Comparison of ENCODE assay signal across 1 mouse cellular context in genomic region chr7:19604606-19605214, GRCm38 (mm10).
A peak's percentile ranks its signal among the peaks of the same experiment; 100 is the strongest.
TF ChIP-seq lines count a peak whose summit lies in the region.

No protein-coding gene starts in this region.

TF ChIP-seq in MEL, 35 proteins besides CTCF, POLR2A, EP300 and RAD21:
- TF ChIP-seq TBP (IDR thresholded peaks at IDR 0.05; ENCODE audit: low read depth, low read length) = peak; percentile 95
- peak; percentile 22; the same call in 1 of the 2 replicates for TF ChIP-seq ZMIZ1 (IDR thresholded peaks at IDR 0.05; ENCODE audit: low read depth, low read length)
- TF ChIP-seq E2F4 (IDR thresholded peaks at IDR 0.05; ENCODE audit: borderline replicate concordance, low read depth, low read length) = peak; percentile 10; the same call in 1 of the 2 replicates
- TF ChIP-seq ZNF384 (IDR thresholded peaks at IDR 0.05; ENCODE audit: low read depth, low read length) = peak; percentile 79
- TF ChIP-seq NELFE (IDR thresholded peaks at IDR 0.05; ENCODE audit: low read depth, low read length) = 0 out of 2 replicates have a peak, but pooled peaks have one; percentile 12
